In genomic region chr1:35435721-35436120, GRCm38 (mm10) we compare ENCODE assay signal across 9 mouse cellular contexts.
"Had no signal": no experiment of that assay in that cellular context is flagged by ENCODE, and none has a peak within 500 bp of the region (broad histone marks: within the 10 kb centered on the region; RNA-seq: fewer than 3 reads in every experiment).

No protein-coding gene starts in this region.

- DNase-seq: kidney, adult 18-20 months; kidney, adult 9 months; kidney, postnatal 14 days; liver; lung, adult 18-20 months; lung, postnatal 10 days; lung, postnatal 36 days; right cerebral cortex, postnatal 4 days; thymus, postnatal 25 days had no signal
